Mouse (Mus musculus) megakaryocyte, adult 5-6 weeks (primary cell): Measurements from ENCODE around the gene Rpl18. TPM values are rescaled to one million over a fixed set of nuclear protein-coding genes. Genes with fewer than 3 reads are reported as not detected.

Experiments used
- total RNA-seq, 2 experiments: library from RNA; stranded (forward) in 1 of 2; stranded (reverse) in 1 of 2; fragments of 153-499, 151-499 nt in 1 of 2; fragments of 221-1000, 200-1000 nt in 1 of 2; gene quantifications; 2 replicates each; pipeline versions ENCODE4 v1.2.3 to v1.2.4; 2015 to 2017

The Rpl18 gene
- total RNA-seq, 2 experiments from 2014 or later = 1,261 to 1,272 TPM

Other genes starting within 250 kb of the Rpl18 start
Only the 30 nearest of the 33 such genes appear.
- 15.5 and 18.3 TPM in 2 replicates for gene Dhdh, start 226.7 kb upstream of the Rpl18 start, total RNA-seq (2015)
- gene Dhdh, start 226.7 kb upstream of the Rpl18 start, total RNA-seq (2017) = 14.2 and 16.0 TPM in 2 replicates
- gene Nucb1, start 205.1 kb upstream of the Rpl18 start, total RNA-seq (2015) = 54.9 and 59.1 TPM in 2 replicates
- gene Nucb1, start 205.1 kb upstream of the Rpl18 start, total RNA-seq (2017) = 178 and 199 TPM in 2 replicates
- gene Ppp1r15a, start 189.2 kb upstream of the Rpl18 start, total RNA-seq (2015) = 29.2 and 39.1 TPM in 2 replicates
- gene Ppp1r15a, start 189.2 kb upstream of the Rpl18 start, total RNA-seq (2017) = 50.0 and 64.7 TPM in 2 replicates
- not detected in 2 replicates for gene Plekha4, start 189.1 kb upstream of the Rpl18 start, total RNA-seq (2015)
- 0.24 TPM in 1 of 2 replicates, not detected in the other for gene Plekha4, start 189.1 kb upstream of the Rpl18 start, total RNA-seq (2017)
- 0.25 TPM in 1 of 2 replicates, not detected in the other for gene Hsd17b14, start 160.6 kb upstream of the Rpl18 start, total RNA-seq (2015)
- gene Hsd17b14, start 160.6 kb upstream of the Rpl18 start, total RNA-seq (2017) = not detected in 2 replicates
- 24.6 and 26.6 TPM in 2 replicates for gene Bcat2, start 145.3 kb upstream of the Rpl18 start, total RNA-seq (2015)
- gene Bcat2, start 145.3 kb upstream of the Rpl18 start, total RNA-seq (2017) = 16.7 and 24.1 TPM in 2 replicates
- gene Fgf21, start 100.0 kb upstream of the Rpl18 start, total RNA-seq (2015) = not detected in 2 replicates
- not detected in 2 replicates for gene Fgf21, start 100.0 kb upstream of the Rpl18 start, total RNA-seq (2017)
- not detected in 2 replicates for gene Fut1, start 98.2 kb upstream of the Rpl18 start, total RNA-seq (2015)
- not detected in 2 replicates for gene Fut1, start 98.2 kb upstream of the Rpl18 start, total RNA-seq (2017)
- gene Izumo1, start 93.6 kb upstream of the Rpl18 start, total RNA-seq (2015) = not detected in 2 replicates
- gene Izumo1, start 93.6 kb upstream of the Rpl18 start, total RNA-seq (2017) = 0.22 TPM in 1 of 2 replicates, not detected in the other
- 0.20 TPM in 1 of 2 replicates, not detected in the other for gene Rasip1, start 88.0 kb upstream of the Rpl18 start, total RNA-seq (2015)
- gene Rasip1, start 88.0 kb upstream of the Rpl18 start, total RNA-seq (2017) = 0.29 TPM in 1 of 2 replicates, not detected in the other
- gene Mamstr, start 75.5 kb upstream of the Rpl18 start, total RNA-seq (2015) = not detected in 2 replicates
- gene Mamstr, start 75.5 kb upstream of the Rpl18 start, total RNA-seq (2017) = 0.53 TPM in 1 of 2 replicates, not detected in the other
- gene Fut2, start 49.1 kb upstream of the Rpl18 start, total RNA-seq (2015) = not detected in 2 replicates
- not detected in 2 replicates for gene Fut2, start 49.1 kb upstream of the Rpl18 start, total RNA-seq (2017)
- not detected in 2 replicates for gene Ntn5, start 31.4 kb upstream of the Rpl18 start, total RNA-seq (2015)
- not detected in 2 replicates for gene Ntn5, start 31.4 kb upstream of the Rpl18 start, total RNA-seq (2017)
- gene Sec1, start 21.1 kb upstream of the Rpl18 start, total RNA-seq (2015) = not detected in 2 replicates
- gene Sec1, start 21.1 kb upstream of the Rpl18 start, total RNA-seq (2017) = not detected in 2 replicates
- gene Car11, start 15.6 kb upstream of the Rpl18 start, total RNA-seq (2015) = not detected in 2 replicates
- gene Car11, start 15.6 kb upstream of the Rpl18 start, total RNA-seq (2017) = not detected in 2 replicates
- gene Dbp, start 10.4 kb upstream of the Rpl18 start, total RNA-seq (2015) = 3.3 and 4.1 TPM in 2 replicates
- 3.9 and 5.9 TPM in 2 replicates for gene Dbp, start 10.4 kb upstream of the Rpl18 start, total RNA-seq (2017)
- 14.6 and 21.2 TPM in 2 replicates for gene Sphk2, start 2.5 kb downstream of the Rpl18 start, total RNA-seq (2015)
- gene Sphk2, start 2.5 kb downstream of the Rpl18 start, total RNA-seq (2017) = 13.7 and 15.7 TPM in 2 replicates
- gene Fam83e, start 5.8 kb downstream of the Rpl18 start, total RNA-seq (2015) = 0.18 and 0.29 TPM in 2 replicates
- 0.12 and 0.22 TPM in 2 replicates for gene Fam83e, start 5.8 kb downstream of the Rpl18 start, total RNA-seq (2017)
- not detected in 2 replicates for gene Spaca4, start 10.4 kb downstream of the Rpl18 start, total RNA-seq (2015)
- gene Spaca4, start 10.4 kb downstream of the Rpl18 start, total RNA-seq (2017) = not detected in 2 replicates
- gene Lmtk3, start 68.3 kb downstream of the Rpl18 start, total RNA-seq (2015) = 0.09 TPM in 1 of 2 replicates, not detected in the other
- not detected in 2 replicates for gene Lmtk3, start 68.3 kb downstream of the Rpl18 start, total RNA-seq (2017)
- not detected in 2 replicates for gene Sult2b1, start 69.2 kb downstream of the Rpl18 start, total RNA-seq (2015)
- gene Sult2b1, start 69.2 kb downstream of the Rpl18 start, total RNA-seq (2017) = not detected in 2 replicates
- 23.9 and 28.1 TPM in 2 replicates for gene Cyth2, start 99.1 kb downstream of the Rpl18 start, total RNA-seq (2015)
- gene Cyth2, start 99.1 kb downstream of the Rpl18 start, total RNA-seq (2017) = 41.4 and 44.2 TPM in 2 replicates
- gene Kcnj14, start 109.3 kb downstream of the Rpl18 start, total RNA-seq (2015) = not detected in 2 replicates
- gene Kcnj14, start 109.3 kb downstream of the Rpl18 start, total RNA-seq (2017) = 0.16 TPM in 1 of 2 replicates, not detected in the other
- 3.5 and 6.5 TPM in 2 replicates for gene Grwd1, start 115.5 kb downstream of the Rpl18 start, total RNA-seq (2015)
- gene Grwd1, start 115.5 kb downstream of the Rpl18 start, total RNA-seq (2017) = 2.6 and 3.9 TPM in 2 replicates
- 144 and 148 TPM in 2 replicates for gene Kdelr1, start 157.3 kb downstream of the Rpl18 start, total RNA-seq (2015)
- gene Kdelr1, start 157.3 kb downstream of the Rpl18 start, total RNA-seq (2017) = 70.0 and 72.5 TPM in 2 replicates
- gene Grin2d, start 162.9 kb downstream of the Rpl18 start, total RNA-seq (2015) = 0.14 and 0.16 TPM in 2 replicates
- 0.04 and 0.07 TPM in 2 replicates for gene Grin2d, start 162.9 kb downstream of the Rpl18 start, total RNA-seq (2017)
- 1.2 and 1.4 TPM in 2 replicates for gene Syngr4, start 181.3 kb downstream of the Rpl18 start, total RNA-seq (2015)
- not detected in 2 replicates for gene Syngr4, start 181.3 kb downstream of the Rpl18 start, total RNA-seq (2017)
- gene Tmem143, start 181.5 kb downstream of the Rpl18 start, total RNA-seq (2015) = 1.9 and 8.0 TPM in 2 replicates
- gene Tmem143, start 181.5 kb downstream of the Rpl18 start, total RNA-seq (2017) = 5.8 TPM in 2 replicates
- gene Emp3, start 205.9 kb downstream of the Rpl18 start, total RNA-seq (2015) = 661 and 761 TPM in 2 replicates
- gene Emp3, start 205.9 kb downstream of the Rpl18 start, total RNA-seq (2017) = 564 and 565 TPM in 2 replicates
- 0.84 and 3.3 TPM in 2 replicates for gene Ccdc114, start 208.6 kb downstream of the Rpl18 start, total RNA-seq (2015)
- 3.2 and 3.4 TPM in 2 replicates for gene Ccdc114, start 208.6 kb downstream of the Rpl18 start, total RNA-seq (2017)